Comparison of ENCODE assay signal across 9 mouse cellular contexts in genomic region chr12:29015200-29015862, GRCm38 (mm10).
DNase-seq lines count a peak whose midpoint lies in the region; ATAC-seq and TF ChIP-seq lines count a peak whose summit lies in the region.
"Had no signal": no experiment of that assay in that cellular context is flagged by ENCODE, and none has a peak within 500 bp of the region (broad histone marks: within the 10 kb centered on the region; RNA-seq: fewer than 3 reads in every experiment).

No protein-coding gene starts in this region.

- no peak for TF ChIP-seq POLR2A in heart, adult 2 months (IDR thresholded peaks at IDR 0.05; ENCODE audit: insufficient read depth, low read depth, low read length)

- no peak for TF ChIP-seq EP300 in heart, adult 2 months (IDR thresholded peaks at IDR 0.05; ENCODE audit: insufficient read depth, low read depth, low read length)
- no peak for TF ChIP-seq EP300 in stomach, postnatal 0 days (optimal IDR thresholded peaks at IDR 0.05)

- no peaks in the 10 kb centered on the region for H3K79me2 ChIP-seq in heart, adult 2 months (replicated peaks; ENCODE audit: control insufficient read depth, insufficient read depth, low read length)

- no peaks in the 10 kb centered on the region for H3K4me1 ChIP-seq in heart, adult 2 months (ENCODE audit: control insufficient read depth, insufficient read depth, low read length)
- peaks cover 9% of the 10 kb centered on the region for H3K4me1 ChIP-seq in midbrain, embryonic 15.5 days
- H3K4me1 ChIP-seq in stomach, postnatal 0 days (replicated peaks; ENCODE audit: control insufficient read depth, insufficient read depth), result no peaks in the 10 kb centered on the region

- 57% methylated on average over 10 of the region's 10 CpGs for WGBS in heart, adult 2 months
- 45% methylated on average over 10 of the region's 10 CpGs for WGBS in midbrain, embryonic 15.5 days
- 44% methylated on average over 10 of the region's 10 CpGs for WGBS in stomach, postnatal 0 days

- intact Hi-C loops in heart, adult 2 months (cut with DNase I), result no loop called here

- peak; percentile 62 for DNase-seq in heart, adult 11 months
- no peak for DNase-seq in heart, adult 2 months
- DNase-seq in brain, adult 2 months (ENCODE audit: low read depth, low spot score), result peak; percentile 84
- DNase-seq in forelimb bud, embryonic 11.5 days (ENCODE audit: low read depth, low spot score), result peak; percentile 37
- no peak for DNase-seq in lung, postnatal 10 days
- no peak for DNase-seq in stomach, postnatal 0 days (ENCODE audit: low spot score)
- no peak for DNase-seq in thymus, postnatal 36 days

- TF ChIP-seq CTCF in heart, adult 2 months (IDR thresholded peaks at IDR 0.05), result no peak
- no peak for TF ChIP-seq CTCF in stomach, postnatal 0 days (IDR thresholded peaks at IDR 0.05; ENCODE audit: low read depth)

- H3K27ac ChIP-seq in heart, adult 2 months, result no peak overlapping the region
- peak overlapping the region; percentile 47 for H3K27ac ChIP-seq in midbrain, embryonic 15.5 days
- no peak overlapping the region for H3K27ac ChIP-seq in stomach, postnatal 0 days (replicated peaks)
- H3K27ac ChIP-seq: liver, embryonic 14.5 days had no signal

- no peak overlapping the region for H3K4me3 ChIP-seq in heart, adult 2 months
- H3K4me3 ChIP-seq in midbrain, embryonic 15.5 days, result no peak overlapping the region
- no peak overlapping the region for H3K4me3 ChIP-seq in stomach, postnatal 0 days (ENCODE audit: low read depth, low read length)

- H3K4me2 ChIP-seq in midbrain, embryonic 15.5 days, result no peak overlapping the region
- no peak overlapping the region for H3K4me2 ChIP-seq in stomach, postnatal 0 days (replicated peaks; ENCODE audit: low read depth)

- peak; percentile 84 for ATAC-seq in midbrain, embryonic 15.5 days (replicated peaks)
- ATAC-seq in stomach, postnatal 0 days (ENCODE audit: low FRiP score, low TSS enrichment), result no peak; the same call in 1 of the 2 replicates

- no peaks in the 10 kb centered on the region for H3K27me3 ChIP-seq in heart, adult 2 months (ENCODE audit: control insufficient read depth, insufficient read depth, low read length)
- no peaks in the 10 kb centered on the region for H3K27me3 ChIP-seq in midbrain, embryonic 15.5 days (replicated peaks)
- no peaks in the 10 kb centered on the region for H3K27me3 ChIP-seq in stomach, postnatal 0 days (ENCODE audit: control insufficient read depth, insufficient read depth, low read length)

- no peak overlapping the region for H3K9ac ChIP-seq in heart, adult 2 months (ENCODE audit: low read depth, low read length)
- no peak overlapping the region for H3K9ac ChIP-seq in midbrain, embryonic 15.5 days
- H3K9ac ChIP-seq in stomach, postnatal 0 days (ENCODE audit: low read length), result no peak overlapping the region
- H3K9ac ChIP-seq: liver, embryonic 14.5 days had no signal

- no peaks in the 10 kb centered on the region for H3K9me3 ChIP-seq in midbrain, embryonic 15.5 days
- no peaks in the 10 kb centered on the region for H3K9me3 ChIP-seq in stomach, postnatal 0 days (ENCODE audit: control insufficient read depth, low read length)

- H3K36me3 ChIP-seq in heart, adult 2 months (ENCODE audit: control insufficient read depth, insufficient read depth, low read length), result no peaks in the 10 kb centered on the region
- H3K36me3 ChIP-seq in midbrain, embryonic 15.5 days (replicated peaks), result no peaks in the 10 kb centered on the region
- no peaks in the 10 kb centered on the region for H3K36me3 ChIP-seq in stomach, postnatal 0 days (ENCODE audit: control insufficient read depth, insufficient read depth, low read length)

Comparison
In these comparisons a context has a peak if more than half of its experiments do, and no peak if none do; other contexts are left out.
1. DNase-seq: peak in heart, adult 11 months (single experiment), brain, adult 2 months (single experiment) and forelimb bud, embryonic 11.5 days (single experiment); none in heart, adult 2 months (0 of 2), lung, postnatal 10 days (single experiment), stomach, postnatal 0 days (single experiment) and thymus, postnatal 36 days (0 of 2).